Mouse (Mus musculus) retina, adult 2 months (tissue): Measurements from ENCODE around the gene Alg2.

ENCODE experiments used
- DNase-seq: peaks from one replicate; pipeline ENCODE4 v3.0.0-alpha.2; 2012; ENCODE audit warnings: low read depth, low spot score

Alg2 gene

GRCm38 (mm10) chr4:47449586-47450522, 24.3 kb downstream of the Alg2 start:
- no peak for DNase-seq

GRCm38 (mm10) chr4:47449116-47449515, 25.0 kb downstream of the Alg2 start:
- no peak for DNase-seq

GRCm38 (mm10) chr4:47448526-47448925, 25.6 kb downstream of the Alg2 start:
- no peak for DNase-seq

GRCm38 (mm10) chr4:47440951-47441350, 33.2 kb downstream of the Alg2 start:
- no peak for DNase-seq

GRCm38 (mm10) chr4:47438956-47439355, 35.2 kb downstream of the Alg2 start:
- no peak for DNase-seq

- peak; percentile 63 for DNase-seq
These were observed 36.5 kb downstream of the Alg2 start for GRCm38 (mm10) chr4:47437365-47438340.

- DNase-seq = no peak
These were observed 38.4 kb downstream of the Alg2 start for GRCm38 (mm10) chr4:47435566-47436360.

GRCm38 (mm10) chr4:47435131-47435530, 39.0 kb downstream of the Alg2 start:
- no peak for DNase-seq

- DNase-seq = no peak
These were observed 41.4 kb downstream of the Alg2 start for GRCm38 (mm10) chr4:47432766-47433165.

- DNase-seq = no peak
These were observed 43.1 kb downstream of the Alg2 start for GRCm38 (mm10) chr4:47431081-47431480.

GRCm38 (mm10) chr4:47430557-47430956, 43.6 kb downstream of the Alg2 start:
- DNase-seq = no peak

GRCm38 (mm10) chr4:47427606-47428005, 46.5 kb downstream of the Alg2 start:
- no peak for DNase-seq

- DNase-seq = no peak
These were observed 48.8 kb downstream of the Alg2 start for GRCm38 (mm10) chr4:47425247-47425830.

- DNase-seq = no peak
These were observed 49.8 kb downstream of the Alg2 start for GRCm38 (mm10) chr4:47424376-47424775.

GRCm38 (mm10) chr4:47422946-47423345, 51.2 kb downstream of the Alg2 start:
- no peak for DNase-seq

- DNase-seq = no peak
These were observed 51.9 kb downstream of the Alg2 start for GRCm38 (mm10) chr4:47422194-47422593.

- no peak for DNase-seq
These were observed 53.9 kb downstream of the Alg2 start for GRCm38 (mm10) chr4:47420191-47420590.

GRCm38 (mm10) chr4:47419268-47419973, 54.7 kb downstream of the Alg2 start:
- DNase-seq = no peak

GRCm38 (mm10) chr4:47417871-47418270, 56.3 kb downstream of the Alg2 start:
- DNase-seq = no peak
